Mouse (Mus musculus): ENCODE data around the gene Ralgps1. TPM values are rescaled to one million over a fixed set of nuclear protein-coding genes. Genes with fewer than 3 reads are reported as not detected.

Ralgps1 gene
- total and polyA plus RNA-seq, 3 experiments = 0.62 to 2.1 (median 1.5) TPM

DNA sequence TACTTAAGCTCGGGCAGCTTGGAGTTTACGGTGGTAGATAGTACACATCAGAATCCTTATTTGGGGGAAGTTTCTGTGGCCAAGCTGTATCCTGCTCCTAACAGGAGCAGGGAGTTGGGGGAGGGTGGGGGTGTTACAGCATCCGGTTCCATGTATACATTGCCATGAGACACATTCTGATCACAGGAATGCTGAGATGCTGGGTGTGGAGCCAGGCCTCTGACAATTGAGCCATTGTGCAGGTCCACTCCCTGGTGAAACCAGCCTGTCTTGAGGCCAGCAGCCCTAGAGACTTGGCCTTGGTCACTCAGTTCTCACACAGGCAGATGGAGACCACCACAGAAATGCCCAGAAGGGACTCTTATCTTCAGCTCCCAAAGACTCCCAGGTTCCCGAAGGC is 151.6 kb downstream of the Ralgps1 start:
- Histone ChIP-seq H3K9ac (ENCODE audit: insufficient read depth, low read depth) (no peak overlapping the region), H3K4me1 (ENCODE audit: control insufficient read depth in 1 of 2, insufficient read depth in 2 of 2) (peaks cover 0 to 13% of the 10 kb centered on the region in 2 experiments; a peak in 1 of 4 replicates), H3K79me2 (replicated peaks; ENCODE audit: control insufficient read depth, extremely low read depth, insufficient read depth, poor library complexity, severe bottlenecking) (no peaks in the 10 kb centered on the region), H3K4me3 (replicated peaks in 1 of 3; ENCODE audit: low read depth in 2 of 3, low read length in 2 of 3, poor library complexity in 1 of 3) (no peak overlapping the region), H3K36me3 (replicated peaks in 1 of 2; ENCODE audit: control insufficient read depth in 1 of 2, insufficient read depth in 1 of 2, low read length in 1 of 2) (no peaks in the 10 kb centered on the region), H3K9me3 (replicated peaks; ENCODE audit: low read length) (no peaks in the 10 kb centered on the region), H3K27ac (ENCODE audit: insufficient read depth, low read depth) (no peak overlapping the region), H3K4me2 (ENCODE audit: insufficient read depth, low read depth, poor library complexity, severe bottlenecking) (no peak overlapping the region), H3K27me3 (replicated peaks) (no peaks in the 10 kb centered on the region)
- dilution Hi-C loops (cut with MboI; ENCODE audit: extremely low pct_ligation_motif_present, extremely low pct_unique_long_range_greater_than_20kb, low sequenced_read_pairs) (no loop called here), in situ Hi-C loops (cut with MboI; ENCODE audit: low pct_ligation_motif_present, low pct_unique_long_range_greater_than_20kb, low sequenced_read_pairs) (no loop called here)
- no peak for TF ChIP-seq KAT2A (IDR thresholded peaks at IDR 0.05; ENCODE audit: insufficient replicate concordance, low read length)
- no peak for TF ChIP-seq MYC (IDR thresholded peaks at IDR 0.05; ENCODE audit: low read depth, low read length)
- TF ChIP-seq ZNF384 (IDR thresholded peaks at IDR 0.05; ENCODE audit: low read depth, low read length) = no peak
- no peak for TF ChIP-seq ELF1 (IDR thresholded peaks at IDR 0.05; ENCODE audit: low read depth, low read length)
- TF ChIP-seq SIN3A (IDR thresholded peaks at IDR 0.05; ENCODE audit: low read length) = no peak
- TF ChIP-seq CHD2 (IDR thresholded peaks at IDR 0.05; ENCODE audit: low read length) = no peak
- no peak for TF ChIP-seq MAFK (IDR thresholded peaks at IDR 0.05; ENCODE audit: insufficient replicate concordance, low read length)
- no peak for TF ChIP-seq JUN (IDR thresholded peaks at IDR 0.05; ENCODE audit: insufficient read depth, low read depth, low read length)
- no peak for TF ChIP-seq ZC3H11A (IDR thresholded peaks at IDR 0.05; ENCODE audit: low read depth, low read length)
- no peak for TF ChIP-seq SMC3 (IDR thresholded peaks at IDR 0.05; ENCODE audit: low read depth, low read length)
- no peak for TF ChIP-seq RCOR1 (conservative IDR thresholded peaks at IDR 0.05; ENCODE audit: low read depth, low read length)
- TF ChIP-seq NELFE (IDR thresholded peaks at IDR 0.05; ENCODE audit: low read depth, low read length) = no peak
- TF ChIP-seq JUND (conservative IDR thresholded peaks at IDR 0.05; ENCODE audit: low read depth, low read length) = no peak
- DNase-seq (ENCODE audit: extremely low read depth) = no peak

DNA sequence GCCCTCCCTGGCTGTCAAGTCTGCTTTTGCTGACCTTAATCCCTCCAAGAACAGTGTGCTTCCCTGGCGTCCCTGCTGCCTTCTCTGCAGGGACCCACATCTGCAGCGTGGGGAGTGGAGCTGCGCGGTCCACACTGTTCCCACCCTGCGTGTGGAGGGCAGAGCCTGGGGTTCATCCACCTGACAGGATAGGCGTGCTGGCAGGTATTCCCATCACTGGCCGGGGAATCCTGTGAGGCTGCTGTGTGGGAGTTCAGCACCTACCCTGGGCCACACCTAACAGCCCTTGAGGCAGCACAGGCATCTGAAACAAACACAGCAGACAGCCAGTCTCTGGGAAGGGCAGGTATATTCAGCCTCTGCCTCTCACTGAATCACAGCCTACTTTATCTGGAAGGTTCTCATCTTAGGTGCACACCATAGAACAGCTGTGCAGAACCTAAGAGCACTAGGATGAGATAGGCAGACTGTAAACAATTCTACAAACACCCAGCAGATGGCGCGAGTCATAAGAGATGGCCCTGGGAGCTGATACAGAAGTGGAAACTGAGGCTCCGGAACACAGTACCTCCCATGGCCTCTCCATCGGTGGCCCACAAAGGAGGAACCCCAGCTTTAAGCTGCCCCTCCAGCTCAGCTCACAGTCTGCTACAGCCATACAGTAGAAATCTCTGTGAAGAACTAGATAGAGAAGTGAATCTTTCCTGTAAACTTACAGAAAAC is 152.2 kb downstream of the Ralgps1 start:
- H3K4me1 ChIP-seq (ENCODE audit: control insufficient read depth in 1 of 2, insufficient read depth in 2 of 2) = peaks cover 0 to 13% of the 10 kb centered on the region in 2 experiments; a peak in 1 of 4 replicates
- no peaks in the 10 kb centered on the region for H3K36me3 ChIP-seq (replicated peaks in 1 of 2; ENCODE audit: control insufficient read depth in 1 of 2, insufficient read depth in 1 of 2, low read length in 1 of 2)
- H3K9ac ChIP-seq (ENCODE audit: insufficient read depth, low read depth) = no peak overlapping the region
- H3K79me2 ChIP-seq (replicated peaks; ENCODE audit: control insufficient read depth, extremely low read depth, insufficient read depth, poor library complexity, severe bottlenecking) = no peaks in the 10 kb centered on the region
- H3K4me3 ChIP-seq (replicated peaks in 1 of 3; ENCODE audit: low read depth in 2 of 3, low read length in 2 of 3, poor library complexity in 1 of 3) = no peak overlapping the region
- TF ChIP-seq RAD21 (IDR thresholded peaks at IDR 0.05; ENCODE audit: low read depth, low read length) = peak; percentile 49
- TF ChIP-seq CTCF (conservative IDR thresholded peaks at IDR 0.05 in 1 of 2, IDR thresholded peaks at IDR 0.05 in 1 of 2; ENCODE audit: low read depth in 2 of 2, low read length in 2 of 2) = peak; percentile 56 to 74
- no peak for TF ChIP-seq POLR2AphosphoS2 (IDR thresholded peaks at IDR 0.05; ENCODE audit: low read depth, low read length)
- peak; percentile 82 for TF ChIP-seq SMC3 (IDR thresholded peaks at IDR 0.05; ENCODE audit: low read depth, low read length)
- dilution Hi-C loops (cut with MboI; ENCODE audit: extremely low pct_ligation_motif_present, extremely low pct_unique_long_range_greater_than_20kb, low sequenced_read_pairs) = no loop called here
- DNase-seq (ENCODE audit: extremely low read depth) = peak; percentile 41
- H3K27me3 ChIP-seq (replicated peaks) = no peaks in the 10 kb centered on the region
- in situ Hi-C loops (cut with MboI; ENCODE audit: low pct_ligation_motif_present, low pct_unique_long_range_greater_than_20kb, low sequenced_read_pairs) = no loop called here
- H3K27ac ChIP-seq (ENCODE audit: insufficient read depth, low read depth) = no peak overlapping the region
- no peaks in the 10 kb centered on the region for H3K9me3 ChIP-seq (replicated peaks; ENCODE audit: low read length)
- H3K4me2 ChIP-seq (ENCODE audit: insufficient read depth, low read depth, poor library complexity, severe bottlenecking) = no peak overlapping the region

All from CH12.LX (cell line).